Mouse (Mus musculus) heart, embryonic 15.5 days (tissue): Measurements from ENCODE around the gene Nqo2. TPM values are rescaled to one million over a fixed set of nuclear protein-coding genes. Genes with fewer than 3 reads are reported as not detected.

Experiments used
- ATAC-seq: fragments of 200-750 bp; cut with Nextera tagmentation; replicated peaks from 2 replicates; pipeline ENCODE4 v1.8.0; 2017; ENCODE audit warnings: low read depth, moderate TSS enrichment; ENCODE audit not compliant: insufficient number of reproducible peaks, insufficient read depth, low FRiP score
- H3K27ac ChIP-seq: fragments of 300-500 bp; sonication (generic); 2 replicates; pipeline ENCODE4 v1.5.1; 2015; ENCODE audit warnings: mild to moderate bottlenecking, inconsistent platforms
- H3K27me3 ChIP-seq: fragments of 300-500 bp; sonication (generic); 2 replicates; pipeline ENCODE4 v1.6.1; 2015; ENCODE audit warnings: inconsistent platforms
- H3K36me3 ChIP-seq: fragments of 300-500 bp; sonication (generic); 2 replicates; pipeline ENCODE4 v1.6.1; 2015; ENCODE audit warnings: mild to moderate bottlenecking, inconsistent platforms
- H3K4me1 ChIP-seq: fragments of 300-500 bp; sonication (generic); replicated peaks from 2 replicates; pipeline ENCODE4 v1.6.1; 2015; ENCODE audit warnings: inconsistent platforms
- H3K4me2 ChIP-seq: fragments of 300-500 bp; sonication (generic); 2 replicates; pipeline ENCODE4 v1.6.1; 2015; ENCODE audit warnings: inconsistent platforms, mild to moderate bottlenecking, moderate library complexity
- H3K4me3 ChIP-seq: fragments of 300-500 bp; sonication (generic); 2 replicates; pipeline ENCODE4 v1.5.1; 2015; ENCODE audit warnings: mild to moderate bottlenecking, inconsistent platforms
- H3K9ac ChIP-seq: fragments of 300-500 bp; sonication (generic); 2 replicates; pipeline ENCODE4 v1.6.1; 2015; ENCODE audit warnings: mild to moderate bottlenecking, inconsistent platforms
- H3K9me3 ChIP-seq: fragments of 300-500 bp; sonication (generic); replicated peaks from 2 replicates; pipeline ENCODE4 v1.6.1; 2016; ENCODE audit warnings: inconsistent platforms
- WGBS: fragments of 180-500 bp; shearing (Covaris S2); methylation state at CpG from one replicate; pipeline ENCODE4 v1.1.7; 2015; ENCODE audit warnings: mixed read lengths; 5-methylcytosine and 5-hydroxymethylcytosine counted together
- polyA plus RNA-seq: library from polyadenylated mRNA; unstranded; fragments of >200 nt; fragmentation: Nextera tagmentation; extraction: Ambion mirVana; gene quantifications from 2 replicates; pipeline ENCODE4 v1.2.1, GENCODE M21; 2015

Gene Nqo2
- polyA plus RNA-seq, 1 experiment from 2014 or later: 28.5 TPM

DNA sequence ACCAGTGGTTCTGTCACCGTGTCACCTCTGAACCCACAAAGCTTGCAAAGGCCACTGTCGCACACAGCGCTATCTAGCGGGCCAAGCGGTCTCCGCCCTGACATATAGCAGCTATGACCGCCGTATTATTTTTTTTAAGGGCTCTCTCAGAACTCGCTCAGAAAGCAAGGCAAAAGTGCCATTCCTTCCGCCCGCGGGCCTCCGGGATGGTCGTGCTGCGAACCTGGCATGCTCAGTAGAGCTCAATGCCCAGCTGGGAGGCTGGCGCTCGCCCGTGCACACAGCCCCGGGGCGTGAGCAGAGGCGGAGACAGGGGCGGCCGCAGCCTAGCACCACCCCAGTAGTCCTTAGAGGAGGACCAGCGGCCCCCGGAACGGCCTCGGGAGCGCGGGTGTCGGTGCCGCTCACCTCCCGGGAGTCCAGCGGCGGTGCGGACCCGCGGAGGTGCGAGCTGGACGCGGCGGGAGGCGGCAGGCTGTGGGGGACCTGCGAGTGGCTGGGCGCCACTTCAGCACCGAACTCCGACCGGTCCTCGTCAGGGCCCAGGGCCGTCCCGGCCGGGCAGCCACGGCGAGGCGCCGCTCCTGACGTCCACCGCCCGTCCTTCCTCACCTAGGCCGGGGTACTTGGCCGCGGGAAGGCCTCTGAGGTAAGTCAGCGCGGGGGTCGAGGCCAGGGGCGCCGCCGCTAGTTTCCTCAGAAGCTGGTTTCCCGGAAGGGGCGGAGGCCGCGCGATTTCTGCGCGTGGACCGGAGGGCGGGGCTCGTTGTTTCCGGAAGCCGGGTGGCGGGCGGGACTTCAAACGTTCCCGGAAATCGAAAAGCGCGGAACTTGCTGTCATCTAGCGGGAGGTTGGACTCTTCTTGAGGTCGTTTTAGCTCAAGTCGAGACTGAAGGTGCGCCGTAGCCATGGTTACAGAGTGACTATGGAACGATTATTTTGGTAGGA, 37.8 kb downstream of the Nqo2 start, which contains the start of the genes Ripk1 and Serpinb6a:
Gene Ripk1 (plus strand): TSS at position 306 of the 949 bp plus-strand sequence.
Gene Serpinb6a (minus strand): TSS at position 737 of the 949 bp plus-strand sequence.
- Histone ChIP-seq H3K27ac (peak within 1 kb of the TSS; percentile 92), H3K9ac (peak within 1 kb of the TSS; percentile 93), H3K4me1 (peaks cover 12% of the 10 kb centered on the region), H3K4me3 (peak within 1 kb of the TSS; percentile 96), H3K9me3 (no peaks in the 10 kb centered on the region), H3K27me3 (no peaks in the 10 kb centered on the region), H3K4me2 (peak within 1 kb of the TSS; percentile 81), H3K36me3 (no peaks in the 10 kb centered on the region)
- WGBS: under 1% methylated on average over 92 of the region's 92 CpGs
- peak; percentile 98 for ATAC-seq

DNA sequence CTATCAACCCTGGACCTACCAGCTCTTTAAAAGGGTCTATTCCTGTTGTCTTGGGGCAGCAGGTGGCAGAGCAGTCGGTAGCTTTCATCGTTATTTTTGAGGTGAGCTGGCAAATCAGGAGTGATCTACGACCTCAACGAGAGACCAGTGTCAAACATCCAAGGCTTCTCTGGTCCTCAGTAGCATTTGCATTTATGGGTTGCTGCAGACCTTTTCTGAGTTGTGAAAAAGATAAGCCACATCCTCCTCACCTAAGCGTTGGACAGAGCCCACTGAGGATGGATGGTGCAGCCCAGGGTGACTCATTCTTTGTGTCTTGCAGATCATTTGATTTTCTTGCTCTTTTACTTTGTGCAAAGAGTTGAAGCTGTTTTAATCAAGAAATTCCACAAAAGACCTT, 38.6 kb downstream of the Nqo2 start:
- 4% methylated on average over 5 of the region's 5 CpGs for WGBS
- ATAC-seq: no peak
- peak overlapping the region; percentile 28; the same call in 1 of the 2 replicates for H3K27ac ChIP-seq

GRCm38 (mm10) chr13:34007234-34007633, 42.7 kb downstream of the Nqo2 start:
- Histone ChIP-seq H3K4me3 (no peak overlapping the region), H3K27me3 (no peaks in the 10 kb centered on the region), H3K9me3 (no peaks in the 10 kb centered on the region), H3K4me2 (no peak overlapping the region), H3K9ac (no peak overlapping the region), H3K27ac (no peak overlapping the region), H3K4me1 (peaks cover 6% of the 10 kb centered on the region), H3K36me3 (peaks cover 16% of the 10 kb centered on the region; the same call in 1 of the 2 replicates)
- WGBS: 64% methylated on average over 2 of the region's 2 CpGs
- ATAC-seq: no peak

More for the DNA sequence above, 38.6 kb downstream of the Nqo2 start:
- Histone ChIP-seq H3K4me2 (peak overlapping the region; percentile 81), H3K27me3 (no peaks in the 10 kb centered on the region), H3K36me3 (no peaks in the 10 kb centered on the region), H3K4me3 (peak overlapping the region; percentile 96), H3K4me1 (peaks cover 12% of the 10 kb centered on the region), H3K9ac (peak overlapping the region; percentile 93), H3K9me3 (no peaks in the 10 kb centered on the region)

GRCm38 (mm10) chr13:34016927-34017569, 52.6 kb downstream of the Nqo2 start:
- no peaks in the 10 kb centered on the region for H3K4me1 ChIP-seq
- H3K36me3 ChIP-seq: peaks cover 78% of the 10 kb centered on the region
- H3K9ac ChIP-seq: no peak overlapping the region
- no peak for ATAC-seq
- H3K9me3 ChIP-seq: no peaks in the 10 kb centered on the region
- WGBS: 90% methylated on average over 9 of the region's 9 CpGs
- H3K4me3 ChIP-seq: no peak overlapping the region
- no peak overlapping the region for H3K4me2 ChIP-seq
- no peak overlapping the region for H3K27ac ChIP-seq
- no peaks in the 10 kb centered on the region for H3K27me3 ChIP-seq

- Histone ChIP-seq H3K4me3 (no peak overlapping the region), H3K9ac (no peak overlapping the region), H3K9me3 (no peaks in the 10 kb centered on the region), H3K36me3 (peaks cover 81% of the 10 kb centered on the region), H3K27ac (no peak overlapping the region), H3K27me3 (no peaks in the 10 kb centered on the region), H3K4me1 (no peaks in the 10 kb centered on the region), H3K4me2 (no peak overlapping the region)
- 69% methylated on average over 1 of the region's 1 CpGs for WGBS
- no peak for ATAC-seq
Measured at GRCm38 (mm10) chr13:34018521-34018920, 54.0 kb downstream of the Nqo2 start.

DNA sequence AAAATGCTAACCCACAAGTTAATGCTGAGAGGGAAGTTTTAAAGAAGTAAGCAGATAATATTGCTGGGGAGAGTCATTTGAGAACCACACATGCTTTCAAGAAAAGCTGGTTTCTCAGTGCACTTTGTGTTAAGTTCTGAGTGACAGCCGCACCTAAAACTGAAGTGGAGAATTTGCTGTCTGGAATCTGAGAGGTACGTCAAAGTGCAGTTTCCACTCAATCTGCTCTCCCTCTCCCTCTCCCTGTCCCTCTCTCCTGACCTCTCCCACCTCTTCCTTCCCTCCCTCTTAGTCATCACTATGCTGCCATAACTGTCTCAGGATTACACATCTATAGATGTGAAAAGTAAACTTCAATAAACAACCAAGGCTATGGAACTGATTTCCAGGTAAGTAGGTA, 57.5 kb downstream of the Nqo2 start:
- no peak overlapping the region for H3K9ac ChIP-seq
- no peaks in the 10 kb centered on the region for H3K27me3 ChIP-seq
- no peaks in the 10 kb centered on the region for H3K9me3 ChIP-seq
- H3K36me3 ChIP-seq: peaks cover 58% of the 10 kb centered on the region
- H3K4me3 ChIP-seq: no peak overlapping the region
- H3K4me1 ChIP-seq: no peaks in the 10 kb centered on the region
- H3K4me2 ChIP-seq: no peak overlapping the region
- ATAC-seq: no peak
- WGBS: 71% methylated on average over 2 of the region's 2 CpGs
- no peak overlapping the region for H3K27ac ChIP-seq

DNA sequence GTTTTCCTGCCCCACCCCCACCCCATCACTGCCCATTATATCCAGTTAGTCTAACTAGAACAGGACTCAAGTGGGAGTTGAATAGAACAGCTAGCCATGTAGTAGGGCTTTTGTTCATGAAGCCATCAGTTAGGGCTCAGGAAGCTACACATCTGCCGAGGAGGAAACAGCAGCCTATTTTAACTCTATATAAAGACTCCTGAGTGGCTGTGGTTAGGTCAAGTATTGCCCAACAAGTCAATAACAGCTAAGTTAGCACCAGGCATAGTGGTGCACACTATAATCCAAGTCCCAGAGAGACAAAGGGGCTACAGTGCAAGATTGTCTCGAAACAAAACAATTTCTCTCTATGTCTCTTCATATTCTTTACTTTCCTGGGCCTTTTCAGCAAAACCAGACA, 67.6 kb downstream of the Nqo2 start:
- WGBS: 68% methylated on average over 2 of the region's 2 CpGs
- H3K4me2 ChIP-seq: no peak overlapping the region
- peaks cover 2% of the 10 kb centered on the region for H3K4me1 ChIP-seq
- no peak overlapping the region for H3K27ac ChIP-seq
- H3K9me3 ChIP-seq: no peaks in the 10 kb centered on the region
- no peak for ATAC-seq
- H3K9ac ChIP-seq: no peak overlapping the region
- no peaks in the 10 kb centered on the region for H3K27me3 ChIP-seq
- H3K4me3 ChIP-seq: no peak overlapping the region
- peaks cover 35% of the 10 kb centered on the region for H3K36me3 ChIP-seq

DNA sequence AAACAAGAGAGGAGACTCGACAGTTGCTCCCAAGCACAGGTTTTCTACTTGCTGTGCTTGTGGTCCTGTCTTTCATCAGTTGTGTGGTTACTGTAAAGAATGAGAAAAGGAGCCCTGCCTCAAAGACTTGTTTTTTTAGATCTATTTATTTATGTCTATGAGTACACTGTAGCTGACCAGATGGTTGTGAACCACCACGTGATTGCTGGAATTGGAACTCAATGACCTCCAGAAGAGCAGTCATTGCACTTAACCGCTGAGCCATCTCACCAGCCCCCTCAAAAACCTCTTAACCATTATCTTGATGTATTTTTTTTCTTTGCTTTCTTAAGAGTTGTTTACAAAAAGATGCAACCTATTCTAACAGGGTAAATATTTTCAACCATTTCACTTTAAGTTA, 70.9 kb downstream of the Nqo2 start:
- peaks cover 17% of the 10 kb centered on the region for H3K36me3 ChIP-seq
- H3K27ac ChIP-seq: no peak overlapping the region
- peaks cover 17% of the 10 kb centered on the region for H3K4me1 ChIP-seq
- WGBS: 70% methylated on average over 3 of the region's 3 CpGs
- no peaks in the 10 kb centered on the region for H3K9me3 ChIP-seq
- no peak for ATAC-seq
- no peak overlapping the region for H3K9ac ChIP-seq
- no peaks in the 10 kb centered on the region for H3K27me3 ChIP-seq
- no peak overlapping the region for H3K4me3 ChIP-seq
- no peak overlapping the region for H3K4me2 ChIP-seq

DNA sequence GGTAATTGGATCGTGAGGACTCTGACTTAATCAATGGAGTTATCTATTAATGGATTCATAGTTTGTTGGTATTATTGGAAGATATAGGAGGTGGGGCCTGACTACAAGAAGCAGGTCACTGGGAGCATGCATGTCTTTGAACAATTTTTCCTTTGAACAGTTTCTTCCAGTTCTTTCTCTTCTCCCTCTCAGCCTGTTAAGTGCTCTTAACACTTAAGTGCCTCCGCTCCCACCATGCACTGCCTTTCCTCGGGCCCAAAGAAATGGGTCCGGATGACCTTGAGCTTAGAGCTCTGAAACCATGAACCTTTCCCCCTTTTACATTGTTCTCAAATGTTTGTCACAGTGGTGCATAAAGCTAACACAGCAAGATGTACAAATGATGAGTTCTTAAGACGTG, 72.2 kb downstream of the Nqo2 start:
- Histone ChIP-seq H3K36me3 (peaks cover 10% of the 10 kb centered on the region), H3K4me3 (no peak overlapping the region), H3K27me3 (no peaks in the 10 kb centered on the region), H3K27ac (peak overlapping the region; percentile 88), H3K4me2 (no peak overlapping the region), H3K9me3 (no peaks in the 10 kb centered on the region), H3K9ac (no peak overlapping the region; the same call in 1 of the 2 replicates), H3K4me1 (peaks cover 17% of the 10 kb centered on the region)
- 73% methylated on average over 5 of the region's 5 CpGs for WGBS
- ATAC-seq: no peak

DNA sequence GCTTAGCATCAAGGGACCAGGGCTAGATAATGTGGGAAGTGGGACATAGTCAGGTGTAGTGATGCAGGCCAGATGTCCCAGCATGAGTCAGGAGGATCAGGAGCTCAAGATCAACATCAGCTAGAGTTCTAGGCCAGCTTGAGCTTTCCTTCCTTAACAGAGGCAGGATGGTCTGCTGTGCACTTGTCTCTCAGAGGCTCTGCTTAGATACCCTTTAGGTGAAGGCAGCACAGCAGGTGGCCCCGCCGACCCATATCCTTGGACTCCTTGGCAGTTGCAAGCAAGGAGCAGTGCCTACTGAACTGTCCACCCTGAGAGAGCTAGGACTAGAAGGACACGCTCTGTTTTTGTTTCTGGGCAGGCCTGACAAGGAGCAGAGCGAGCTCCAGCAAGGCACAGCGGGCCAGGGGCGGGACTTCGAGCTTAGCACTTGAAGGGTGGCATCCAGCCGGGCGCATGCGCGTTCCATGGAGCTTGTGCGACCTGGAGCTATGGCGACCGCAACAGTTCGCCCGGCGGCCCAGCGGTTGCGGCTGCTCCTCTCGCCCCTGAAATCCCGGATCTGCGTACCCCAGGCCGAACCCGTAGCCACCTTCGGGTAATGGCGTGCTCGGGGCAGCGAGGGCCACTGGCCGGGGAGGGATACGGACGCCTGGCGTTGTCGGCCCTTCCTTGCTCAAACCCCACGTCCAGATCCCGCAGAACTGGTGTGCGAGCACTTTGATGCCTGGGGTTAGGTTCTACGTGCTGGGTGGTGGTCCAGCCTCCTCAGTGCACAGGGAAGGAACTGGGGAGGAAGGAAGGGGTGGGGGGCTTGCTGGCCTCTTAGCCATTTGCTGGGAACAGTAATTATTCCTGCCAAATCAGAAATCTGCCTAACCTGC, 72.9 kb downstream of the Nqo2 start, which contains the start of gene Bphl:
Gene Bphl (plus strand): TSS at position 426 of the 884 bp plus-strand sequence.
- Histone ChIP-seq H3K27ac (peak within 1 kb of the TSS; percentile 88), H3K36me3 (peaks cover 4% of the 10 kb centered on the region), H3K4me2 (peak within 1 kb of the TSS; percentile 78), H3K9ac (peak within 1 kb of the TSS; percentile 93), H3K4me1 (peaks cover 17% of the 10 kb centered on the region), H3K9me3 (no peaks in the 10 kb centered on the region), H3K4me3 (peak within 1 kb of the TSS; percentile 93), H3K27me3 (no peaks in the 10 kb centered on the region)
- WGBS: under 1% methylated on average over 37 of the region's 37 CpGs
- ATAC-seq: peak; percentile 93
